ENCODE assay signal across 19 mouse cellular contexts in the genomic region with DNA sequence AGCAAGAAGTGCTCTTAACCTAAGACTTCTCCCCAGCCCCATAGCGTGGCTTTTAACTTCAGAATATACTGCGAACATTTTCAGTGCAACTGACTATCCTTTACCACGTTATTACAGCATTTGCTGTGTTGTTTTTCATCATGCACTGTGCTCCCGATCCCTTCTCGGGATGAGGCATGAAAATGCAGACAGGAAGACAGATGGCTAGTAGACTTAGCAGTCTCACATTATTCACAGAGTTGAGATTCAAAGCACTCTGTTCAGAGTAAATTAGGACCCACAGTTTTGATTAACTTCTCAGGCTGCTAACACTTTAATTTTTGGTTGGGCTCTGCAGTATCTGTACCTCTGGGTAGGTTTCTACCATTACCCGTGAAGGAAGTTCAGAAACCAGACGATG.
"Had no signal": no experiment of that assay in that cellular context is flagged by ENCODE, and none has a peak within 500 bp of the region (broad histone marks: within the 10 kb centered on the region; RNA-seq: fewer than 3 reads in every experiment).

No protein-coding gene starts in this region.

- H3K9me3 ChIP-seq: lung, embryonic 15.5 days; midbrain, embryonic 15.5 days; neural tube, embryonic 12.5 days had no signal

- H3K9ac ChIP-seq: lung, embryonic 15.5 days; midbrain, embryonic 13.5 days; midbrain, embryonic 15.5 days; neural tube, embryonic 12.5 days had no signal

- H3K27me3 ChIP-seq: lung, embryonic 15.5 days; megakaryocyte, embryonic 14.5 days; neural tube, embryonic 12.5 days had no signal

- H3K4me1 ChIP-seq: lung, embryonic 15.5 days; megakaryocyte, embryonic 14.5 days; midbrain, embryonic 13.5 days; midbrain, embryonic 15.5 days; neural tube, embryonic 12.5 days had no signal

- H3K36me3 ChIP-seq: lung, embryonic 15.5 days; midbrain, embryonic 13.5 days; midbrain, embryonic 15.5 days; neural tube, embryonic 12.5 days had no signal

- DNase-seq: lung, adult 2 months; lung, postnatal 14 days; lung, postnatal 36 days; retina, postnatal 1 day; right cerebral cortex, adult 18-20 months; right cerebral cortex, postnatal 25 days; right cerebral cortex, postnatal 4 days; spleen, adult 18-20 months; thymus, adult 18-20 months; thymus, postnatal 14 days; thymus, postnatal 36 days had no signal

- H3K4me3 ChIP-seq: lung, embryonic 15.5 days; megakaryocyte, embryonic 14.5 days; midbrain, embryonic 13.5 days; midbrain, embryonic 15.5 days; neural tube, embryonic 12.5 days had no signal

- H3K4me2 ChIP-seq: lung, embryonic 15.5 days; midbrain, embryonic 11.5 days; midbrain, embryonic 13.5 days; midbrain, embryonic 15.5 days; neural tube, embryonic 12.5 days had no signal

- H3K27ac ChIP-seq: lung, embryonic 15.5 days; macrophage; midbrain, embryonic 13.5 days; midbrain, embryonic 15.5 days; neural tube, embryonic 12.5 days had no signal

- ATAC-seq: lung, postnatal 0 days; midbrain, embryonic 13.5 days; midbrain, embryonic 15.5 days had no signal
